Mouse (Mus musculus): ENCODE measurements around the gene Prpf8. TPM values are rescaled to one million over a fixed set of nuclear protein-coding genes. Genes with fewer than 3 reads are reported as not detected.

Gene Prpf8
- polyA plus RNA-seq, 1 experiment: 110 TPM

GRCm38 (mm10) chr11:75465051-75465450 is 21.6 kb upstream of the Prpf8 start:
- WGBS: 83% methylated on average over 6 of the region's 6 CpGs
- no peak overlapping the region for H3K4me3 ChIP-seq (replicated peaks; ENCODE audit: insufficient read depth, low read depth, low read length)
- TF ChIP-seq POLR2A (IDR thresholded peaks at IDR 0.05; ENCODE audit: borderline replicate concordance, insufficient read depth, low read length): no peak
- no peak for TF ChIP-seq CTCF (IDR thresholded peaks at IDR 0.05; ENCODE audit: borderline replicate concordance, insufficient read depth, low read depth, low read length)
- peaks cover 8% of the 10 kb centered on the region for H3K4me1 ChIP-seq (ENCODE audit: control insufficient read depth, insufficient read depth, low read length)
- DNase-seq: peak in 1 of 2 experiments; percentile 11
- no peak overlapping the region for H3K27ac ChIP-seq (ENCODE audit: insufficient read depth, low read length)
- no peaks in the 10 kb centered on the region for H3K27me3 ChIP-seq (ENCODE audit: control insufficient read depth, insufficient read depth, low read length)

GRCm38 (mm10) chr11:75466731-75467505 is 19.7 kb upstream of the Prpf8 start:
- 98% methylated on average over 4 of the region's 4 CpGs for WGBS
- no peak for DNase-seq
- no peak for TF ChIP-seq POLR2A (IDR thresholded peaks at IDR 0.05; ENCODE audit: borderline replicate concordance, insufficient read depth, low read length)
- TF ChIP-seq CTCF (IDR thresholded peaks at IDR 0.05; ENCODE audit: borderline replicate concordance, insufficient read depth, low read depth, low read length): no peak
- H3K27me3 ChIP-seq (ENCODE audit: control insufficient read depth, insufficient read depth, low read length): no peaks in the 10 kb centered on the region
- H3K27ac ChIP-seq (ENCODE audit: insufficient read depth, low read length): no peak overlapping the region
- no peak overlapping the region for H3K4me3 ChIP-seq (replicated peaks; ENCODE audit: insufficient read depth, low read depth, low read length)
- peaks cover 7% of the 10 kb centered on the region for H3K4me1 ChIP-seq (ENCODE audit: control insufficient read depth, insufficient read depth, low read length)

GRCm38 (mm10) chr11:75467512-75468215 is 19.0 kb upstream of the Prpf8 start:
- H3K4me3 ChIP-seq (replicated peaks; ENCODE audit: insufficient read depth, low read depth, low read length): no peak overlapping the region
- DNase-seq: no peak
- no peak overlapping the region for H3K27ac ChIP-seq (ENCODE audit: insufficient read depth, low read length)
- 0 out of 2 replicates have a peak, but pooled peaks cover 3% of the 10 kb centered on the region for H3K4me1 ChIP-seq (ENCODE audit: control insufficient read depth, insufficient read depth, low read length)
- H3K27me3 ChIP-seq (ENCODE audit: control insufficient read depth, insufficient read depth, low read length): no peaks in the 10 kb centered on the region
- TF ChIP-seq CTCF (IDR thresholded peaks at IDR 0.05; ENCODE audit: borderline replicate concordance, insufficient read depth, low read depth, low read length): no peak
- TF ChIP-seq POLR2A (IDR thresholded peaks at IDR 0.05; ENCODE audit: borderline replicate concordance, insufficient read depth, low read length): no peak
- WGBS: 20% methylated on average over 19 of the region's 19 CpGs

GRCm38 (mm10) chr11:75468410-75468809 is 18.2 kb upstream of the Prpf8 start:
- H3K27me3 ChIP-seq (ENCODE audit: control insufficient read depth, insufficient read depth, low read length): no peaks in the 10 kb centered on the region
- no peak for DNase-seq
- no peaks in the 10 kb centered on the region for H3K4me1 ChIP-seq (ENCODE audit: control insufficient read depth, insufficient read depth, low read length)
- H3K4me3 ChIP-seq (replicated peaks; ENCODE audit: insufficient read depth, low read depth, low read length): no peak overlapping the region
- TF ChIP-seq CTCF (IDR thresholded peaks at IDR 0.05; ENCODE audit: borderline replicate concordance, insufficient read depth, low read depth, low read length): no peak
- TF ChIP-seq POLR2A (IDR thresholded peaks at IDR 0.05; ENCODE audit: borderline replicate concordance, insufficient read depth, low read length): no peak
- WGBS: 68% methylated on average over 7 of the region's 7 CpGs
- H3K27ac ChIP-seq (ENCODE audit: insufficient read depth, low read length): no peak overlapping the region

GRCm38 (mm10) chr11:75469261-75469660 is 17.4 kb upstream of the Prpf8 start:
- 62% methylated on average over 4 of the region's 4 CpGs for WGBS
- Histone ChIP-seq H3K4me1 (ENCODE audit: control insufficient read depth, insufficient read depth, low read length) (no peaks in the 10 kb centered on the region), H3K27me3 (ENCODE audit: control insufficient read depth, insufficient read depth, low read length) (no peaks in the 10 kb centered on the region), H3K4me3 (replicated peaks; ENCODE audit: insufficient read depth, low read depth, low read length) (no peak overlapping the region), H3K27ac (ENCODE audit: insufficient read depth, low read length) (no peak overlapping the region)
- TF ChIP-seq POLR2A (IDR thresholded peaks at IDR 0.05; ENCODE audit: borderline replicate concordance, insufficient read depth, low read length) (no peak), CTCF (IDR thresholded peaks at IDR 0.05; ENCODE audit: borderline replicate concordance, insufficient read depth, low read depth, low read length) (no peak)
- DNase-seq: no peak

- 80% methylated on average over 3 of the region's 3 CpGs for WGBS
- Histone ChIP-seq H3K27me3 (ENCODE audit: control insufficient read depth, insufficient read depth, low read length) (no peaks in the 10 kb centered on the region), H3K4me3 (replicated peaks; ENCODE audit: insufficient read depth, low read depth, low read length) (no peak overlapping the region), H3K27ac (ENCODE audit: insufficient read depth, low read length) (no peak overlapping the region), H3K4me1 (ENCODE audit: control insufficient read depth, insufficient read depth, low read length) (no peaks in the 10 kb centered on the region)
- TF ChIP-seq POLR2A (IDR thresholded peaks at IDR 0.05; ENCODE audit: borderline replicate concordance, insufficient read depth, low read length) (no peak), CTCF (IDR thresholded peaks at IDR 0.05; ENCODE audit: borderline replicate concordance, insufficient read depth, low read depth, low read length) (no peak)
- DNase-seq: no peak
These were observed 15.9 kb upstream of the Prpf8 start for GRCm38 (mm10) chr11:75470675-75471074.

GRCm38 (mm10) chr11:75472469-75473081 is 14.0 kb upstream of the Prpf8 start:
- Histone ChIP-seq H3K27ac (ENCODE audit: insufficient read depth, low read length) (no peak overlapping the region), H3K27me3 (ENCODE audit: control insufficient read depth, insufficient read depth, low read length) (no peaks in the 10 kb centered on the region), H3K4me1 (ENCODE audit: control insufficient read depth, insufficient read depth, low read length) (no peaks in the 10 kb centered on the region), H3K4me3 (replicated peaks; ENCODE audit: insufficient read depth, low read depth, low read length) (no peak overlapping the region)
- TF ChIP-seq CTCF (IDR thresholded peaks at IDR 0.05; ENCODE audit: borderline replicate concordance, insufficient read depth, low read depth, low read length) (no peak), POLR2A (IDR thresholded peaks at IDR 0.05; ENCODE audit: borderline replicate concordance, insufficient read depth, low read length) (no peak)
- no peak for DNase-seq
- WGBS: 80% methylated on average over 11 of the region's 11 CpGs
